Mouse (Mus musculus) myocyte (in vitro differentiated cells): ENCODE results near the gene Vgll4.

Experiments
- E2F4 ChIP-seq: IDR thresholded peaks from one replicate; pipeline ENCODE4 v1.6.1; 2011; ENCODE audit warnings: mild to moderate bottlenecking, control low read depth, moderate library complexity; ENCODE audit not compliant: insufficient read depth
- MAX ChIP-seq: IDR thresholded peaks from one replicate; pipeline ENCODE4 v1.6.1; 2011; ENCODE audit warnings: low read depth, mild to moderate bottlenecking, control low read depth
- MYOD1 ChIP-seq, 3 experiments: IDR thresholded peaks; one replicate each; pipeline ENCODE4 v1.6.1; 2011; ENCODE audit warnings: control low read depth in 2 of 3, low read depth in 2 of 3, mild to moderate bottlenecking in 2 of 3, moderate library complexity in 1 of 3; ENCODE audit not compliant: insufficient read length in 2 of 3, control insufficient read depth in 1 of 3
- POLR2A ChIP-seq: IDR thresholded peaks from one replicate; pipeline ENCODE4 v1.6.1; 2011; ENCODE audit warnings: low read depth, mild to moderate bottlenecking, control low read depth, moderate library complexity; ENCODE audit not compliant: insufficient read length
- TCF12 ChIP-seq: IDR thresholded peaks from one replicate; pipeline ENCODE4 v1.6.1; 2011; ENCODE audit warnings: mild to moderate bottlenecking, control low read depth; ENCODE audit not compliant: poor library complexity, insufficient read depth, severe bottlenecking
- USF1 ChIP-seq: IDR thresholded peaks from one replicate; pipeline ENCODE4 v1.6.1; 2011; ENCODE audit warnings: low read depth, mild to moderate bottlenecking, control low read depth, moderate library complexity

DNA sequence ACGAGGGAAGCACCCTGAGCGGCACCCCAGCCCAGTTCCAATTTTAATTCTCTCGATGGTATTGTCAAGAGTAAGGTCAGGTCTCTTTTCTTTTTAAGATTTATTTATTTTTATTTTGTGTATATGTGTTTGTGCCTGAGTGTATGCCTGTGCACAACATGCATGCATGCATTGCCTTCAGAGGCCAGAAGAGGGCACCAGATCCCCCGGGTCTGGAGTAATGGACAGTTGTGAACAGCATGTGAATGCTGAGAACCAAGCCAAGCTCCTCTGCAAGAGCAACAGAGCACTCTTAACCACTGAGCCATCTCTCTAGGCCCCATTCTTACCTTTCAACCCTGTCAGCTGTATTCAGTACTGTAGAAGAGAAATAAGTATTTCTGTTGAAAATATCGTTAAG is 42.4 kb downstream of the Vgll4 start:
- TF ChIP-seq TCF12 (no peak), USF1 (no peak), POLR2A (no peak), MAX (no peak), MYOD1 (IDR thresholded peaks at IDR 0.05; ENCODE audit: control insufficient read depth in 1 of 3, insufficient read length in 2 of 3, low read depth in 2 of 3) (no peak), E2F4 (no peak)
